Mouse (Mus musculus): Measurements from ENCODE around the gene Cdipt. TPM values are rescaled to one million over a fixed set of nuclear protein-coding genes. Genes with fewer than 3 reads are reported as not detected.

Cdipt gene
- total RNA-seq, 2 experiments from 2014 or later = 43.2 to 45.2 TPM

- DNase-seq = no peak
Observed at GRCm38 (mm10) chr7:127012845-127013244, 37.1 kb downstream of the Cdipt start.

GRCm38 (mm10) chr7:127013385-127013784, 37.7 kb downstream of the Cdipt start:
- DNase-seq = peak in 1 of 2 experiments; percentile 12

- DNase-seq = peak; percentile 89 to 91
Observed at GRCm38 (mm10) chr7:127014320-127014719, 38.6 kb downstream of the Cdipt start, which contains the start of gene Mvp. TSS of gene Mvp (minus strand) at chr7:127014621.

GRCm38 (mm10) chr7:127014993-127015392, 39.3 kb downstream of the Cdipt start:
- DNase-seq = peak in 1 of 2 experiments; percentile 11

GRCm38 (mm10) chr7:127016081-127016480, 40.4 kb downstream of the Cdipt start:
- DNase-seq = no peak

GRCm38 (mm10) chr7:127016481-127016485, 40.6 kb downstream of the Cdipt start, which contains the start of gene Pagr1b:
TSS of gene Pagr1b (minus strand) at chr7:127016484.
- no peak for DNase-seq

GRCm38 (mm10) chr7:127016486-127016938, 40.8 kb downstream of the Cdipt start:
- DNase-seq = no peak

- DNase-seq = peak; percentile 97 to 98
Observed at GRCm38 (mm10) chr7:127016971-127017949, 41.5 kb downstream of the Cdipt start, which contains the start of gene Pagr1a. TSS of gene Pagr1a (minus strand) at chr7:127017352.

- DNase-seq = no peak
Observed at GRCm38 (mm10) chr7:127017950-127018345, 42.2 kb downstream of the Cdipt start.

GRCm38 (mm10) chr7:127018416-127019305, 42.9 kb downstream of the Cdipt start:
- DNase-seq = no peak

- no peak for DNase-seq
Observed at GRCm38 (mm10) chr7:127019306-127019960, 43.7 kb downstream of the Cdipt start.

- DNase-seq = peak in 1 of 2 experiments; percentile 26
Observed at GRCm38 (mm10) chr7:127020031-127020430, 44.3 kb downstream of the Cdipt start.

- no peak for DNase-seq
Observed at GRCm38 (mm10) chr7:127020491-127020890, 44.8 kb downstream of the Cdipt start.

- peak; percentile 61 to 63 for DNase-seq
Observed at GRCm38 (mm10) chr7:127020901-127021562, 45.3 kb downstream of the Cdipt start, which contains the start of the genes Gm42742 and Prrt2. TSS of gene Gm42742 (minus strand) at chr7:127021097. TSS of gene Prrt2 (minus strand) at chr7:127021211.

- DNase-seq = no peak
Observed at GRCm38 (mm10) chr7:127021563-127022527, 46.1 kb downstream of the Cdipt start.

- no peak for DNase-seq
Observed at GRCm38 (mm10) chr7:127022528-127023271, 47.0 kb downstream of the Cdipt start.

- DNase-seq = peak in 1 of 2 experiments; percentile 20
Observed at GRCm38 (mm10) chr7:127023272-127023691, 47.6 kb downstream of the Cdipt start.

GRCm38 (mm10) chr7:127023896-127024690, 48.4 kb downstream of the Cdipt start:
- DNase-seq = peak in 1 of 2 experiments; percentile 26
